Mouse (Mus musculus) lung, embryonic 14.5 days (tissue): ENCODE results near the gene Aldh5a1. TPM values are rescaled to one million over a fixed set of nuclear protein-coding genes. Genes with fewer than 3 reads are reported as not detected.
A peak's percentile ranks its signal among the peaks of the same experiment; 100 is the strongest.
"Not testable (repeated sequence)": the region's sequence is repeated elsewhere in the genome, so short reads cannot be mapped to it uniquely, and the experiment has no call there.

ENCODE experiments used
- ATAC-seq: fragments of 200-750 bp; cut with Nextera tagmentation; 2 replicates; pipeline ENCODE4 v1.8.0; 2017; ENCODE audit warnings: mild to moderate bottlenecking, moderate TSS enrichment, moderate library complexity; ENCODE audit not compliant: insufficient read depth
- DNase-seq: peaks from one replicate; pipeline ENCODE4 v3.0.0-alpha.2; 2015
- H3K27ac ChIP-seq: fragments of 300-500 bp; sonication (generic); 2 replicates; pipeline ENCODE4 v1.5.1; 2014; ENCODE audit warnings: low read depth, mild to moderate bottlenecking, moderate library complexity
- H3K27me3 ChIP-seq: fragments of 300-500 bp; sonication (generic); 2 replicates; pipeline ENCODE4 v1.6.1; 2014; ENCODE audit warnings: low read length, control low read depth; ENCODE audit not compliant: insufficient read depth
- H3K36me3 ChIP-seq: fragments of 300-500 bp; sonication (generic); 2 replicates; pipeline ENCODE4 v1.6.1; 2014; ENCODE audit warnings: control low read depth; ENCODE audit not compliant: insufficient read depth
- H3K4me1 ChIP-seq: fragments of 300-500 bp; sonication (generic); 2 replicates; pipeline ENCODE4 v1.6.1; 2014; ENCODE audit warnings: antibody characterized with exemption, control low read depth; ENCODE audit not compliant: insufficient read depth
- H3K4me2 ChIP-seq: fragments of 300-500 bp; sonication (generic); 2 replicates; pipeline ENCODE4 v1.6.1; 2014; ENCODE audit warnings: mild to moderate bottlenecking
- H3K4me3 ChIP-seq: fragments of 300-500 bp; sonication (generic); 2 replicates; pipeline ENCODE4 v1.5.1; 2014; ENCODE audit warnings: low read depth, low read length
- H3K9ac ChIP-seq: fragments of 300-500 bp; sonication (generic); 2 replicates; pipeline ENCODE4 v1.6.1; 2014
- H3K9me3 ChIP-seq: fragments of 300-500 bp; sonication (generic); 2 replicates; pipeline ENCODE4 v1.6.1; 2016; ENCODE audit warnings: low read depth, low read length, control low read depth
- CTCF ChIP-seq: IDR thresholded peaks from 2 replicates; pipeline ENCODE4 v1.5.1; 2016; ENCODE audit warnings: antibody characterized with exemption, low read depth
- WGBS: fragments of 180-500 bp; shearing (Covaris S2); extraction: QIAGEN DNeasy Blood & Tissue Kit; methylation state at CpG from one replicate; pipeline ENCODE4 v1.1.7; 2014; 5-methylcytosine and 5-hydroxymethylcytosine counted together
- polyA plus RNA-seq: library from polyadenylated mRNA; unstranded; fragments of >200 nt; fragmentation: Nextera tagmentation; extraction: Ambion mirVana; gene quantifications from 2 replicates; pipeline ENCODE4 v1.2.1, GENCODE M21; 2014

Gene Aldh5a1
- polyA plus RNA-seq, result 8.5 and 9.4 TPM in 2 replicates

DNA sequence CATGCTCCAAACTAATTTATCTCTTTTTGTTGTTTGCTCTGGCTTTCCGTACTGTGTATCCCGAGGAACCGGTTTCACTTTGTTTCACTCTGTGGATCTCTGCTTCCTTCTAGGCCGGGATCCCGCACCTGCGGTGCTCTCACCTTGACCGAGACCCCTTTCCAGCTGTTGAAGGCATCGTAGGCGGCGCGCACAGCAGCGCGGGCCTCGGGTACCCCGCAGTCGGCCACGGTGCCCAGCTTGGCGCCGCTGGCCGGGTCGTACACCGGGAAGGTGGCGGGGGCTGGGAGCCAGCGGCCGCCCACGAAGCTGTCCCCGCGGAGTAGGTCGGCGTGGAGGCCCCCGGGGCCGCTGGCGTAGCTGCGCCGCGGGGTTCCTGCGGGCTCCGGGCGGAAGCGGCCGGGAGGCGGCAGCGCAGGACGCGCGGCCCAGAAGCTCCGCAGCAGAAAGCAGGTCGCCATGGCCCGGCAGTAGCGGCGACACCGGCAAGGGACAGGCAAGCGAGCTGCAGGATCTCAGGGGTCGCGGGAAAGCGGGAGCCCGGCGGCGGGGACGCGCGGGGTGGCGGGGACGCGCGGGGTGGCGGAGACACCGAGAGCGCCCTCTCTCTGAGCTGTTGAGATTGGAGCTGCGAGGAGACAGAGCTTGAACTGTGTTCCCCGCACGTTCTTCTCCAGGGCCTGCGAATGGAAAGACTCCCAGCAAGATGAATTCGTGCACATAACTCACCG is at the start of gene Aldh5a1:
Aldh5a1 (minus strand) TSS at position 554 of the 731 bp plus-strand sequence.
- H3K27me3 ChIP-seq, result no peaks in the 10 kb centered on the region
- H3K9ac ChIP-seq, result peak within 1 kb of the TSS; percentile 90
- peak within 1 kb of the TSS; percentile 78 for H3K4me2 ChIP-seq
- ATAC-seq (peak; percentile 82), DNase-seq (peak; percentile 89)
- 0 out of 2 replicates have a peak, but pooled peaks cover 4% of the 10 kb centered on the region for H3K4me1 ChIP-seq
- TF ChIP-seq CTCF, result peak; percentile 38
- under 1% methylated on average over 75 of the region's 75 CpGs for WGBS
- H3K9me3 ChIP-seq, result no peaks in the 10 kb centered on the region
- peak within 1 kb of the TSS; percentile 81 for H3K4me3 ChIP-seq
- H3K27ac ChIP-seq, result peak within 1 kb of the TSS; percentile 83
- no peaks in the 10 kb centered on the region for H3K36me3 ChIP-seq

DNA sequence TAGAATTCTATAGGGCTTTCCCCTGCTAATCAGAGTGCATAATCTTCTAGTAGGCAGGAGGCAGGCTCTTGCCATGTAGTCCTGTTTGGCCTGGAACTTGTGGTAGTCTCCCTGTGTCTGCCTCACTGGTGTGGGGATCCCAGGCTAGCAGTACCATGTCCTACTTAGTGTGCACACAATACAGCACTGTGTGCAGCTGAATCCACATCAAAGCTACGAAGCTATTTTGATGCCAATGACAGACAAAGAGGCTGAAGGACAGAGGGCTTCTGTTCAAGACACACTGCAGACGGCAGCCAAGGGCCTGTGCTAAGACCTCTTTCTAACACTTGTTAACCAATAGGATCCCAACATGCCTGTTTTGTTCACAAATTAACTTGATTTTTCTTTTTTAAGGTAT is 48.0 kb upstream of the Aldh5a1 start:
- no peak overlapping the region for H3K9ac ChIP-seq
- no peaks in the 10 kb centered on the region for H3K9me3 ChIP-seq
- no peaks in the 10 kb centered on the region for H3K4me1 ChIP-seq
- ATAC-seq (no peak), DNase-seq (no peak)
- no peak overlapping the region for H3K27ac ChIP-seq
- H3K27me3 ChIP-seq, result no peaks in the 10 kb centered on the region
- H3K4me3 ChIP-seq, result no peak overlapping the region
- peaks cover 22% of the 10 kb centered on the region; the same call in 1 of the 2 replicates for H3K36me3 ChIP-seq
- H3K4me2 ChIP-seq, result no peak overlapping the region
- WGBS, result 72% methylated on average over 2 of the region's 2 CpGs
- TF ChIP-seq CTCF, result no peak

DNA sequence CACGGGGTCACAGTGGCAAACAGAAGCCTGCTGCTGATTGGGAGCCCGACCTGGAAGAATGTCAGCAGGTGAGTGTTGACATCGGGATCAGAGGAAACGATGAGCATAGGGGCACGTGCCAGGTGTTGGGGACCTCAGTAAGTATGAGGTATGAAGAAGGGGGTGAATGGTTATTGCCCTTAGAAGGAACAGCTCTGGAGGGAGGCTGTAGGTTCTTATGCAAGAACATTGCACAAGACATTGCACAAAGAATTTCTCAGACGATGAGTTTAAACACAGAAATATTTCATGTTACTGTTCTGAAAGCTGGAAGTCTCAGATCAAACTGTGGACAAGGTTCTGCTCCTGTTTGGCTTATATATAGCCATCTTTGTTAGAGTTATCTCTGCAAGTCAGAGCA is 43.6 kb upstream of the Aldh5a1 start:
- WGBS, result 66% methylated on average over 6 of the region's 6 CpGs
- H3K27ac ChIP-seq, result no peak overlapping the region
- ATAC-seq, result no peak
- no peaks in the 10 kb centered on the region for H3K9me3 ChIP-seq
- H3K36me3 ChIP-seq, result 0 out of 2 replicates have a peak, but pooled peaks cover 4% of the 10 kb centered on the region
- no peak overlapping the region for H3K9ac ChIP-seq
- H3K4me1 ChIP-seq, result no peaks in the 10 kb centered on the region
- no peaks in the 10 kb centered on the region for H3K27me3 ChIP-seq
- H3K4me3 ChIP-seq, result no peak overlapping the region
- DNase-seq, result no peak
- no peak overlapping the region for H3K4me2 ChIP-seq
- no peak for TF ChIP-seq CTCF

DNA sequence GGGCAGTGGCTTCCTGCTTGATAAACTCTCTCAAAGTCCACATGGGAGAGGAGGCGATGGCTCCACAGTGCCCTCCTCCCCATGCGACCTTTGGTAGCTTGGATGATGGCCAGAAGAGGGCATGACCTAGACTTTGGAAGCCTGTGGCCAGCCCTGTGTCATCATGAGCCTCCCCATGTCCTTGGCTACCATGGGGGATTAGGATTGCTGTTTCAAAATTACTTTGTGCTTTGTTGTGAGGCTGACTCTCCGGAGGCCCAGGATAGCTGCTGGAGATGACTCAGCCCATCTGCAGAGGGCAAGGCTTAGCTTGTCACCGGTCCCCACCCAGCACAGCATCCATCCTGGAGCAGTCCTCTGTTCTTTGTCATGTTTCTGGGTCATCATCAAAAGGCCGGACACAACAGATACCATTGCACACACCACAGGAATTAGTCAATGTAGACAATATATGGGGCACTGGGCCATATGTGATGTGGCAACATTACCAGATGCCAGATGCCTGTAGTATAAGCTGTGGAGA is 40.4 kb upstream of the Aldh5a1 start:
- Histone ChIP-seq H3K27me3 (no peaks in the 10 kb centered on the region), H3K4me2 (no peak overlapping the region), H3K4me1 (no peaks in the 10 kb centered on the region), H3K4me3 (no peak overlapping the region), H3K9ac (no peak overlapping the region), H3K27ac (no peak overlapping the region), H3K9me3 (no peaks in the 10 kb centered on the region), H3K36me3 (no peaks in the 10 kb centered on the region)
- no peak for TF ChIP-seq CTCF
- ATAC-seq, result no peak
- 75% methylated on average over 5 of the region's 5 CpGs for WGBS
- DNase-seq, result no peak

DNA sequence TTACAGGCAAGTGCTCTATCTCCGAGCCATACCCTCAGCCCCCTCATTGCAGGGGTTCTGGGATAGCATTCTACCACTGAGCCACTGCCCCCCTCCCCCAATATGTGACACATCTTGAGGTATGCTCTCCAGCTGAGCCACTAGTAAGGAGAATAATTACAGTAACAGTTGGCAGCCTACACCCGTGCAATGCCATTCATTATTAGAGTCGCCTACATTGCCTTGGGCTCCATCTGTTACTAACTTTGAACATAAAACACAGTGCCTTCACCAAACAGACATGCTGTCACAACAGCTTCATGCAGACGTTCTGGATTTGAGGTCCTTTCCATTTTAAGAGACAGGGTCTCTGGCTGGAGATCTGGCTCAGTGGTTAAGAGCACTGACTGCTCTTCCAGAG is 38.9 kb upstream of the Aldh5a1 start:
- no peaks in the 10 kb centered on the region for H3K4me1 ChIP-seq
- TF ChIP-seq CTCF, result no peak
- H3K4me3 ChIP-seq, result no peak overlapping the region
- no peaks in the 10 kb centered on the region for H3K36me3 ChIP-seq
- no peak overlapping the region for H3K27ac ChIP-seq
- no peaks in the 10 kb centered on the region for H3K9me3 ChIP-seq
- ATAC-seq, result no peak
- DNase-seq, result no peak
- no peaks in the 10 kb centered on the region for H3K27me3 ChIP-seq
- H3K4me2 ChIP-seq, result no peak overlapping the region
- 72% methylated on average over 4 of the region's 4 CpGs for WGBS
- H3K9ac ChIP-seq, result no peak overlapping the region

DNA sequence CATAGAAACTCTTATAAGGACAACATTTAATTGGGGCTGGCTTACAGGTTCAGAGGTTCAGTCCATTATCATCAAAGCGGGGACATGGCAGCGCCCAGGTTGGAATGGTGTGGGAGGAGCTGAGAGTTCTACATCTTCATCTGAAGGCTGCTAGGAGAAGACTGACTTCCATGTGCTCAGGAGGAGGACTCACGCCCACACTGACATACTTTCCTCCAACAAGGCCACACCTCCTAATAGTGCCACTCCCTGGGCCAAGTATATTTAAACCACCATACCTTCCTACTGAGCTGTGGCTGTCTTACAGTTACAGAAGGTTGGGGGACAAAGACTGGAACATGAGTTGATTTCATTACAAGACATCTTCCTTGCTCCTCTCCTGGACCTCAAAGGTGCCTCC is 34.3 kb upstream of the Aldh5a1 start:
- H3K4me1 ChIP-seq, result not testable (repeated sequence)

DNA sequence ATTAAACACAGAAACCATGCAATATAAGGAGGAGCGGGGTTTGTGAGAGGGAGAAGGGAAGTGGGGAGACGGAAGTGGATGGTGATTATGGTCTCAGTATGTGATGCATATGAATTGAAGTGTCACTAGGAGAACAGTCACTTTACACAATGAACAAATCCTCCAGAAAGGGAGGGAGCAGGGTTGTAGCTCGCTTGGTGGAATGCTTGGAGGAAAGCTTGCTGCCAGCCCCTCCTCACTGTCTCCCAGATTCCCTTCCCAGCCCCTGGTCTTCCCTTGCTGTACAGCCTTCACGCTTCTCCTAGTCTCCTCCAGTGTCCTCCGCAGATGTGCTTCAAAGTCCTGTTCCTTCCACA is 28.4 kb upstream of the Aldh5a1 start:
- no peak overlapping the region for H3K9ac ChIP-seq
- WGBS, result 25% methylated on average over 5 of the region's 5 CpGs
- H3K4me2 ChIP-seq, result peak overlapping the region; percentile 49
- no peaks in the 10 kb centered on the region for H3K36me3 ChIP-seq
- no peak for TF ChIP-seq CTCF
- H3K27me3 ChIP-seq, result no peaks in the 10 kb centered on the region
- peaks cover 3% of the 10 kb centered on the region; the same call in 1 of the 2 replicates for H3K4me1 ChIP-seq
- H3K4me3 ChIP-seq, result peak overlapping the region; percentile 22
- no peak for ATAC-seq
- no peak overlapping the region for H3K27ac ChIP-seq
- no peak for DNase-seq
- H3K9me3 ChIP-seq, result no peaks in the 10 kb centered on the region

More for the DNA sequence above, 34.3 kb upstream of the Aldh5a1 start:
- ATAC-seq, DNase-seq, H3K27ac ChIP-seq, H3K27me3 ChIP-seq, H3K4me2 ChIP-seq, H3K4me3 ChIP-seq, H3K9ac ChIP-seq, H3K36me3 ChIP-seq, H3K9me3 ChIP-seq: not testable (repeated sequence)
- whole genome bisulfite sequencing, result 90% methylated on average over 3 of the region's 3 CpGs
